Mouse (Mus musculus): Measurements from ENCODE around the gene Cntn3. TPM values are rescaled to one million over a fixed set of nuclear protein-coding genes. Genes with fewer than 3 reads are reported as not detected.

Gene Cntn3
- polyA plus RNA-seq, 1 experiment from 2014 or later, result 0.74 TPM

DNA sequence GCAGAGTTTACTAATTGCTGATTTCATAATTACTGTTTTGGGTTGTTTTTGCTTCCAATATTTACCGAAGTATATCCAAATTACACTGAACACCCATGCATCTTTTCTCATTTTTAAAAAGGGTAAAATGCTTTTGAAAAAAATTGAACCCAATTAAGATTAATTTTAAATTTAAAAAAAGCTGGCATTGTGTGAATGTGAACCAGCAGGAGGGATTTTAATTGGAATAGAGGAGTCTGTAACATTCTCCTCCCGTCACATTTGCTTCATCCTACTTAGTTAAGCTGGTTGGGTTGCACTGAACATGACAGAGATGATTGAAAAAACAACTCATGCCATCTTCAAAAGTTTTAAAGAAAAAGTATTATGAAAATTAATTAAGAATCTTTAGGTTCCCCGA is 411.7 kb downstream of the Cntn3 start:
- Histone ChIP-seq H3K36me3 (ENCODE audit: control insufficient read depth, insufficient read depth) (no peaks in the 10 kb centered on the region), H3K9ac (ENCODE audit: low read depth, low read length) (no peak overlapping the region), H3K4me2 (replicated peaks; ENCODE audit: low read depth) (no peak overlapping the region), H3K27ac (ENCODE audit: low read depth, low read length) (no peak overlapping the region), H3K4me1 (replicated peaks; ENCODE audit: control insufficient read depth, insufficient read depth, low read length) (no peaks in the 10 kb centered on the region), H3K27me3 (replicated peaks; ENCODE audit: control insufficient read depth, insufficient read depth, low read length) (no peaks in the 10 kb centered on the region), H3K4me3 (ENCODE audit: low read depth, low read length) (no peak overlapping the region), H3K9me3 (ENCODE audit: control insufficient read depth) (no peaks in the 10 kb centered on the region)
- no peak for TF ChIP-seq CTCF (IDR thresholded peaks at IDR 0.05; ENCODE audit: low read depth)
- ATAC-seq, result no peak
- 89% methylated on average over 3 of the region's 3 CpGs for WGBS

DNA sequence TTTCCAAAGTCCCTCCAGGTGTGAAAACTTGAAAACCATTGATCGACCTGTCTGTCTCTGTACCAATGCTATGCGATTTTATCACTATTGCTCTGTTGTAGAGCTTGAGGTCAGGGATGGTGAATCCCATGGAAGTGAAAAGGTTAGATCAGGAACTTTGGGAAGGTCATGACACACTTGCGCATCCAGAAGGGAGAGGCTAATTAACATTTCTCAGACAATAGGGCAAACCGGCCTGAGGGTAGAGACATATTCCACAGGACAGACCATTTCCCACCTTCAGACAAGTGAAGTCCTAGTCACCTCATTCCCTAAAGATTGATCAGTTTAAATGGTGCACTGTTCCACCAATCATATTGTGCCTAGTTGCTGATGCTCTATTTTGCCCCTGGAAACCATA is 451.2 kb downstream of the Cntn3 start:
- WGBS, result 92% methylated on average over 4 of the region's 4 CpGs
- no peak overlapping the region for H3K27ac ChIP-seq (ENCODE audit: low read depth, low read length)
- H3K4me2 ChIP-seq (replicated peaks; ENCODE audit: low read depth), result no peak overlapping the region
- no peaks in the 10 kb centered on the region for H3K27me3 ChIP-seq (replicated peaks; ENCODE audit: control insufficient read depth, insufficient read depth, low read length)
- H3K4me1 ChIP-seq (replicated peaks; ENCODE audit: control insufficient read depth, insufficient read depth, low read length), result no peaks in the 10 kb centered on the region
- TF ChIP-seq CTCF (IDR thresholded peaks at IDR 0.05; ENCODE audit: low read depth), result no peak
- H3K36me3 ChIP-seq (ENCODE audit: control insufficient read depth, insufficient read depth), result no peaks in the 10 kb centered on the region
- ATAC-seq, result no peak
- H3K9ac ChIP-seq (ENCODE audit: low read depth, low read length), result no peak overlapping the region
- H3K9me3 ChIP-seq (ENCODE audit: control insufficient read depth), result no peaks in the 10 kb centered on the region
- H3K4me3 ChIP-seq (ENCODE audit: low read depth, low read length), result no peak overlapping the region

DNA sequence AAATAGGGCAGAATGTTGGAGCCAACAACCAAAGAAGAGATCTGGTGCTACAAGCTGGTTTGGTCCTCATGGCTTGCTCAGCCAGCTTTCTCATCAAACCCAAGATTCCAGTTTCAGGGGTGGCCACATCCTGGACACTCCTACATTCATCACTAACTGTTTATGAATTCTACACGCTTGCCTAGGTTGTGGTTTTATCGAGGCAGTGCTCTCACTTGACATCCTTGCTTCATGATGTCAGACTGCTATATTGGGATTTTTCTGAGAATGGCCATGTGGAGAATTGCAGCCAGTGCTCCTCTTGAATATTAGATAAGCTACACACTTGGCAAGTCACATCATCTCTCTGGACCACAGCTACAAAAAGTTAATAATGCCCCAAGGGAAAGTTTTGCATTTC is 452.9 kb downstream of the Cntn3 start:
- H3K9me3 ChIP-seq (ENCODE audit: control insufficient read depth), result no peaks in the 10 kb centered on the region
- H3K4me1 ChIP-seq (replicated peaks; ENCODE audit: control insufficient read depth, insufficient read depth, low read length), result no peaks in the 10 kb centered on the region
- no peak for TF ChIP-seq CTCF (IDR thresholded peaks at IDR 0.05; ENCODE audit: low read depth)
- 56% methylated on average over 2 of the region's 2 CpGs for WGBS
- ATAC-seq, result no peak
- no peak overlapping the region for H3K27ac ChIP-seq (ENCODE audit: low read depth, low read length)
- no peak overlapping the region for H3K4me2 ChIP-seq (replicated peaks; ENCODE audit: low read depth)
- H3K9ac ChIP-seq (ENCODE audit: low read depth, low read length), result no peak overlapping the region
- no peak overlapping the region for H3K4me3 ChIP-seq (ENCODE audit: low read depth, low read length)
- no peaks in the 10 kb centered on the region for H3K36me3 ChIP-seq (ENCODE audit: control insufficient read depth, insufficient read depth)
- no peaks in the 10 kb centered on the region for H3K27me3 ChIP-seq (replicated peaks; ENCODE audit: control insufficient read depth, insufficient read depth, low read length)

DNA sequence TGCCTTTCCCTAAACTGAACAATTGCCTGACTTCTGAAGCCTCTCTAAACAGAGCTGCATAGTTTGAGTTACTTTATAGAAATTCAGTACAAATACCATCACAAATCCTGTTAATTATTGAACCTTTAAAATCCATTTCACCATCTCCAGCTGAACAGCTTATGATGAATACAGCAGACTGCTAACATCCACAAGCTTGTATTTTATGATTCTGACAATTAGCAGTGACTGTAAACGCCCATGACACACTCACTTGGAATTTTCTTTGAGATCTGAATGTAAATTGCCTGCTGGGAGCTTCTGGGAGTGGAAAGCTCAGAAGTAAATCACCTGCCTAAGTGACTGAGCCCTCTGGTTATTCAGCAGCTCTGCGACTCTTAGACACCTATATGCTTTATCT is 459.3 kb downstream of the Cntn3 start:
- Histone ChIP-seq H3K36me3 (ENCODE audit: control insufficient read depth, insufficient read depth) (no peaks in the 10 kb centered on the region), H3K9ac (ENCODE audit: low read depth, low read length) (no peak overlapping the region), H3K9me3 (ENCODE audit: control insufficient read depth) (no peaks in the 10 kb centered on the region), H3K4me1 (replicated peaks; ENCODE audit: control insufficient read depth, insufficient read depth, low read length) (no peaks in the 10 kb centered on the region), H3K4me3 (ENCODE audit: low read depth, low read length) (no peak overlapping the region), H3K4me2 (replicated peaks; ENCODE audit: low read depth) (no peak overlapping the region), H3K27ac (ENCODE audit: low read depth, low read length) (no peak overlapping the region), H3K27me3 (replicated peaks; ENCODE audit: control insufficient read depth, insufficient read depth, low read length) (no peaks in the 10 kb centered on the region)
- ATAC-seq, result no peak
- 39% methylated on average over 2 of the region's 2 CpGs for WGBS
- no peak for TF ChIP-seq CTCF (IDR thresholded peaks at IDR 0.05; ENCODE audit: low read depth)
